Mouse (Mus musculus): Measurements from ENCODE around the gene Arhgef28. TPM values are rescaled to one million over a fixed set of nuclear protein-coding genes. Genes with fewer than 3 reads are reported as not detected.
A peak's percentile ranks its signal among the peaks of the same experiment; 100 is the strongest.

Gene Arhgef28
- polyA plus RNA-seq, 1 experiment: 1.1 TPM

- no peak overlapping the region for H3K4me3 ChIP-seq (ENCODE audit: insufficient read depth, poor library complexity, severe bottlenecking)
- H3K79me3 ChIP-seq (ENCODE audit: low read depth): no peaks in the 10 kb centered on the region
- H3K36me3 ChIP-seq (ENCODE audit: control insufficient read depth, insufficient read depth): no peaks in the 10 kb centered on the region
- H3ac ChIP-seq (ENCODE audit: control insufficient read depth, insufficient read length, low read depth): no peak overlapping the region
- H3K79me2 ChIP-seq (ENCODE audit: control insufficient read depth, insufficient read depth): no peaks in the 10 kb centered on the region
- TF ChIP-seq MYOG (IDR thresholded peaks at IDR 0.05; ENCODE audit: control insufficient read depth, extremely low read depth, insufficient read length) (no peak), CTCF (IDR thresholded peaks at IDR 0.05; ENCODE audit: control insufficient read depth, insufficient read depth, insufficient read length) (no peak), MYOD1 (IDR thresholded peaks at IDR 0.05; ENCODE audit: control insufficient read depth, insufficient read length, low read depth) (no peak), USF1 (IDR thresholded peaks at IDR 0.05; ENCODE audit: low read depth) (no peak), CEBPB (IDR thresholded peaks at IDR 0.05; ENCODE audit: low read depth) (no peak), MAX (IDR thresholded peaks at IDR 0.05) (no peak), FOSL1 (IDR thresholded peaks at IDR 0.05; ENCODE audit: insufficient read depth, low read length, poor library complexity, severe bottlenecking) (no peak)
- H3K27me3 ChIP-seq (ENCODE audit: control insufficient read depth, insufficient read depth, insufficient read length): peaks cover 5% of the 10 kb centered on the region
These were observed 70.2 kb downstream of the Arhgef28 start for GRCm38 (mm10) chr13:98135890-98136555.

GRCm38 (mm10) chr13:98132951-98133350, 73.3 kb downstream of the Arhgef28 start:
- H3ac ChIP-seq (ENCODE audit: control insufficient read depth, insufficient read length, low read depth): no peak overlapping the region
- H3K79me3 ChIP-seq (ENCODE audit: low read depth): no peaks in the 10 kb centered on the region

GRCm38 (mm10) chr13:98132264-98132663, 74.0 kb downstream of the Arhgef28 start:
- no peaks in the 10 kb centered on the region for H3K79me2 ChIP-seq (ENCODE audit: control insufficient read depth, insufficient read depth)
- no peak overlapping the region for H3ac ChIP-seq (ENCODE audit: control insufficient read depth, insufficient read length, low read depth)
- TF ChIP-seq MYOD1 (IDR thresholded peaks at IDR 0.05; ENCODE audit: control insufficient read depth, insufficient read length, low read depth) (no peak), CTCF (IDR thresholded peaks at IDR 0.05; ENCODE audit: control insufficient read depth, insufficient read depth, insufficient read length) (no peak), FOSL1 (IDR thresholded peaks at IDR 0.05; ENCODE audit: insufficient read depth, low read length, poor library complexity, severe bottlenecking) (no peak), MYOG (IDR thresholded peaks at IDR 0.05; ENCODE audit: control insufficient read depth, extremely low read depth, insufficient read length) (no peak), USF1 (IDR thresholded peaks at IDR 0.05; ENCODE audit: low read depth) (no peak), MAX (IDR thresholded peaks at IDR 0.05) (no peak), CEBPB (IDR thresholded peaks at IDR 0.05; ENCODE audit: low read depth) (no peak)
- no peaks in the 10 kb centered on the region for H3K36me3 ChIP-seq (ENCODE audit: control insufficient read depth, insufficient read depth)
- H3K27me3 ChIP-seq (ENCODE audit: control insufficient read depth, insufficient read depth, insufficient read length): peaks cover 4% of the 10 kb centered on the region
- no peaks in the 10 kb centered on the region for H3K79me3 ChIP-seq (ENCODE audit: low read depth)
- no peak overlapping the region for H3K4me3 ChIP-seq (ENCODE audit: insufficient read depth, poor library complexity, severe bottlenecking)

More at GRCm38 (mm10) chr13:98132951-98133350, 73.3 kb downstream of the Arhgef28 start:
- no peak overlapping the region for H3K4me3 ChIP-seq (ENCODE audit: insufficient read depth, poor library complexity, severe bottlenecking)
- TF ChIP-seq MYOD1 (IDR thresholded peaks at IDR 0.05; ENCODE audit: control insufficient read depth, insufficient read length, low read depth): peak; percentile 1
- TF ChIP-seq FOSL1 (IDR thresholded peaks at IDR 0.05; ENCODE audit: insufficient read depth, low read length, poor library complexity, severe bottlenecking): peak; percentile 72
- TF ChIP-seq MAX (IDR thresholded peaks at IDR 0.05): no peak
- no peaks in the 10 kb centered on the region for H3K36me3 ChIP-seq (ENCODE audit: control insufficient read depth, insufficient read depth)
- no peaks in the 10 kb centered on the region for H3K79me2 ChIP-seq (ENCODE audit: control insufficient read depth, insufficient read depth)
- peaks cover 4% of the 10 kb centered on the region for H3K27me3 ChIP-seq (ENCODE audit: control insufficient read depth, insufficient read depth, insufficient read length)

- Histone ChIP-seq H3ac (ENCODE audit: control insufficient read depth, insufficient read length, low read depth) (no peak overlapping the region), H3K79me2 (ENCODE audit: control insufficient read depth, insufficient read depth) (no peaks in the 10 kb centered on the region), H3K79me3 (ENCODE audit: low read depth) (no peaks in the 10 kb centered on the region), H3K36me3 (ENCODE audit: control insufficient read depth, insufficient read depth) (no peaks in the 10 kb centered on the region), H3K4me3 (ENCODE audit: insufficient read depth, poor library complexity, severe bottlenecking) (no peak overlapping the region), H3K27me3 (ENCODE audit: control insufficient read depth, insufficient read depth, insufficient read length) (peaks cover 19% of the 10 kb centered on the region)
- no peak for TF ChIP-seq MYOG (IDR thresholded peaks at IDR 0.05; ENCODE audit: control insufficient read depth, extremely low read depth, insufficient read length)
These were observed 80.6 kb downstream of the Arhgef28 start for GRCm38 (mm10) chr13:98125666-98126065.

- Histone ChIP-seq H3ac (ENCODE audit: control insufficient read depth, insufficient read length, low read depth) (no peak overlapping the region), H3K79me2 (ENCODE audit: control insufficient read depth, insufficient read depth) (no peaks in the 10 kb centered on the region), H3K79me3 (ENCODE audit: low read depth) (no peaks in the 10 kb centered on the region), H3K27me3 (ENCODE audit: control insufficient read depth, insufficient read depth, insufficient read length) (peaks cover 19% of the 10 kb centered on the region), H3K4me3 (ENCODE audit: insufficient read depth, poor library complexity, severe bottlenecking) (no peak overlapping the region), H3K36me3 (ENCODE audit: control insufficient read depth, insufficient read depth) (no peaks in the 10 kb centered on the region)
- no peak for TF ChIP-seq USF1 (IDR thresholded peaks at IDR 0.05; ENCODE audit: low read depth)
- TF ChIP-seq MYOG (IDR thresholded peaks at IDR 0.05; ENCODE audit: control insufficient read depth, extremely low read depth, insufficient read length): no peak
- no peak for TF ChIP-seq FOSL1 (IDR thresholded peaks at IDR 0.05; ENCODE audit: insufficient read depth, low read length, poor library complexity, severe bottlenecking)
- no peak for TF ChIP-seq CTCF (IDR thresholded peaks at IDR 0.05; ENCODE audit: control insufficient read depth, insufficient read depth, insufficient read length)
- TF ChIP-seq MYOD1 (IDR thresholded peaks at IDR 0.05; ENCODE audit: control insufficient read depth, insufficient read length, low read depth): no peak
- TF ChIP-seq CEBPB (IDR thresholded peaks at IDR 0.05; ENCODE audit: low read depth): no peak
- no peak for TF ChIP-seq MAX (IDR thresholded peaks at IDR 0.05)
These were observed 82.0 kb downstream of the Arhgef28 start for GRCm38 (mm10) chr13:98124113-98124745.

GRCm38 (mm10) chr13:98122766-98123165, 83.5 kb downstream of the Arhgef28 start:
- TF ChIP-seq MAX (IDR thresholded peaks at IDR 0.05) (no peak), CTCF (IDR thresholded peaks at IDR 0.05; ENCODE audit: control insufficient read depth, insufficient read depth, insufficient read length) (no peak)
- H3K79me2 ChIP-seq (ENCODE audit: control insufficient read depth, insufficient read depth): no peaks in the 10 kb centered on the region
- no peaks in the 10 kb centered on the region for H3K79me3 ChIP-seq (ENCODE audit: low read depth)
- H3K4me3 ChIP-seq (ENCODE audit: insufficient read depth, poor library complexity, severe bottlenecking): no peak overlapping the region
- H3K27me3 ChIP-seq (ENCODE audit: control insufficient read depth, insufficient read depth, insufficient read length): peaks cover 16% of the 10 kb centered on the region
- H3ac ChIP-seq (ENCODE audit: control insufficient read depth, insufficient read length, low read depth): no peak overlapping the region
- no peaks in the 10 kb centered on the region for H3K36me3 ChIP-seq (ENCODE audit: control insufficient read depth, insufficient read depth)

Data from C2C12 (cell line).